Mouse (Mus musculus): ENCODE measurements around the gene Gm28048. TPM values are rescaled to one million over a fixed set of nuclear protein-coding genes. Genes with fewer than 3 reads are reported as not detected.

The Gm28048 gene
- total RNA-seq, 2 experiments from 2014 or later, result 9.5 to 10.4 TPM

GRCm38 (mm10) chr11:22893075-22893474, 88.8 kb downstream of the Gm28048 start:
- no peak for DNase-seq (ENCODE audit: extremely low spot score in 1 of 2, low spot score in 1 of 2)

GRCm38 (mm10) chr11:22892466-22892865, 89.4 kb downstream of the Gm28048 start:
- DNase-seq (ENCODE audit: extremely low spot score in 1 of 2, low spot score in 1 of 2), result no peak

DNA sequence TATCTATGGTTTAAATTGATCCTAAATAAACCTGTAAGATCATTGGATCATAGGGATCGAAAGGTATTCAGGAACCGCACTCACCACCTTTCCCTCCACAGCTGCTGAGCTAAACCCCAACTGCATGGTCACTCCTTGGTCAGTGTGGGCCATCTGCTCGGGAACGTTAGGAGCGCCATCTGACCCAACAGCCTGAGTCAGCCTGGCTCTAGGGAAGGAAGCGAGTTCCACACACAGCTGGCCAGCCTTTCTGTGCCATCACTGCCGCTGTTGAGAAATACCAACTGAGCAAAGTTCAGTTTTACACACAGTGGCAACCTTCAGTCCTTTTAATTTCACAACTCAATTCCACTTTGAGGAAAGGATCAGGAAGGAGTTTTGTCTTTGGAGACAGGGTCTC, 90.0 kb downstream of the Gm28048 start:
- DNase-seq (ENCODE audit: extremely low spot score in 1 of 2, low spot score in 1 of 2), result no peak

DNA sequence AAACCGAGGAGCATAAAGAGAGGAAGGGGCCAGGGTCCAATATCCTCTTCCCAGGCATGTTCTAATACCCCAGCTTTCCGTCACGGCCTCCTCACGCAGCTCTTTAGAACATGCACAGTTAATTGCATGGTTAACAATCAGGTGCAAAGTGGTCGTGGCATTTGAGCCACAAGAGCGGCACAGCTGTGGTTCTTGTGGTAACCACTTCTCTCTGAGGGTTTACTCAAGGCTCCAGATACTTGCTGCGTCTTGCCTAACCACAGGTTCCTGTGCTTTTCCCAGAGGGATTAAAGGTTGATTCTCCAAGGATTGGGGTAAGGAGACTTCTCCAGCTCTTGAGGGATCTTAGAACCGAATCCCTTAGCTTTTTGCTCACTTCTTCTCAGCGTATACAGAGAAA, 90.6 kb downstream of the Gm28048 start:
- DNase-seq (ENCODE audit: extremely low spot score in 1 of 2, low spot score in 1 of 2), result no peak

DNA sequence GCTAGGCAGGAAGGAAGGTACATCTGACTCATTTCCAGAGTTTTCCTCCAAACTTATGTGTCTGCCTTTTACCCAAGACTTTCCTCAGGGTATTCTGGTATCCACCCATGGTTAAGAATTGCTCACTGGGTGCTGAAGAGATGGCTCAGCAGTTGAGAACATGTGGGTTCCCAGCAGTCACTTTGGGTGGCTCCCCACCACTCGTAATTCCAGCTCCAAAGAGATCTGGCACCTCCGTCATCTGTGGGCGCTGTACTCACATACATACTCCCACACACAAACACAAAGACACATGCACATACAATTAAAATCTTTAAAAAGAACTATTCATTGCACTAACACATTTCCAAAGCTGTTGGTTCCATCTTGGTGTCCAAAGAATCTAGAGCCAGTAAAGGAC, 92.7 kb downstream of the Gm28048 start:
- no peak for DNase-seq (ENCODE audit: extremely low spot score in 1 of 2, low spot score in 1 of 2)

DNA sequence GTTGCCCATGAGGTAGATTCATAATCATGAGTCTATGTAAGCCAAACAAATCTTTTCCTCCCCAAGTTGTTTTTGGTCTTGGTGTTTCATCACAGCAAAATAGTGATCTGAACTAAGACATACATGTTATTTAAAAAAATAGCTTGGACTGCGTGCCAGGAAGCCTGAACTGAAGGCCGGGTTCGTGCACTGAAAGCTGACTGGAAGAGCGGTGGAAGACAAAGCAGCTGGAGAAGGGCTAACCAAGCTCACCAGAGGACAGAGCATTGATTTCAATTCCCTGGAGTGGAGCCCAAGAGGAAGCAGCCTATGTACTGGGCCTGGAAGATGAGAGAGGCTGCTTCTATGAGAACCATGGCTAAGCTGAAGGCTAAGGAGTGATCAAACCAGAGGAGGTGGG, 94.9 kb downstream of the Gm28048 start:
- DNase-seq (ENCODE audit: extremely low spot score in 1 of 2, low spot score in 1 of 2), result no peak

DNA sequence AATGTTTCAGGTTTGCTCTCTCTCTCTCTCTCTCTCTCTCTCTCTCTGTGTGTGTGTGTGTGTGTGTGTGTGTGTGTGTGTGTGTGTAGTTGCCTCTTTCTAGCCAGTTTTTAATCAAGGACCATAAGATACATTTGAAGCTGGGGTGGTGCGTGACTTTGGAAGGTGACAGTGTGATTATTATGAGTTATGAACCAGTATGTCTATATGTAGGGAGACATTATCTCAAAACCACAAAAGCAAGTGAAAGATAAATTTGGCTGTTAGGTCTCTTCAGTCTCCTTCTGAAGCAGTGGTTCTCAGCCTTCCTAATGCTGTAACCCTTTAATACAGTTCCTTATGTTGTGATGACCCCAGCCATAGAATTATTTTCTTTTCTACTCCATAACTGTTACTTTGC, 96.5 kb downstream of the Gm28048 start:
- no peak for DNase-seq (ENCODE audit: extremely low spot score in 1 of 2, low spot score in 1 of 2)

DNA sequence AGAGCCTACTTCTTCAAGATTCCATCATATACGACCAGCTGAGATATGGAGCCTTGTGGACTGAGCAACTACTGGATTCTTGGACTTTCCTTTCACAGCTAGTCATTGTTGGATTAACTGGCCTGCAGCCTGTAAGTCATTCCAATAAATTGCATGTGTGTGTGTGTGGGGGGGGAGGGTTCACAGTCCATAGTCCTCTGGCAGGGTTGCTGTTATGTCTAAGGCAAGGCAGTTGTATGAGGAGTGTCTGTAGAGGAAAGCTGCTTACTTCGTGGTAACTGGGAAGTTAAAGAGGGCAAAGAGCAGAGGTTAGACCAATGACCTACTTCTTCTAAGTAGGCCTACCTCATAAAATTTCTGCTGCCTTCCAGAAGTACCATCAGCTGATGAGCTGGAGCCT, 98.2 kb downstream of the Gm28048 start:
- no peak for DNase-seq (ENCODE audit: extremely low spot score in 1 of 2, low spot score in 1 of 2)

DNA sequence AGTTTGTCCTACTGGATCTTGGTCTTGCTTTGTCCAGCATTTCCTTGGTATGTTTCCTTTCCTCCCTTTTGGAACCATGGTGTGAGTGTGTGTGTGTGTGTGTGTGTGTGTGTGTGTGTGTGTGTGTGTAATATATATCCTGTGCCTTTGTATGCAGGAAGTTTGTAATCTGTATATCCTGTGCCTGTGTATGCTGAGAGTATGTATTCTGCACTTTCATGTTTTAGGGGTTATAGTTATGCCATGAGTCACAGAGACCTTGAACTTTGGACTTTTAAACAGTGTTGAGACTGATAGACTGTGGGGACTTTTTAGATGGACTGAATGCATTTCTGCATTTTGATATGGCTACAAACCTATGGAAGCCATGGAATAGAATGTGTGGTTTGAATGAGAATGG, 99.0 kb downstream of the Gm28048 start:
- no peak for DNase-seq (ENCODE audit: extremely low spot score in 1 of 2, low spot score in 1 of 2)

DNA sequence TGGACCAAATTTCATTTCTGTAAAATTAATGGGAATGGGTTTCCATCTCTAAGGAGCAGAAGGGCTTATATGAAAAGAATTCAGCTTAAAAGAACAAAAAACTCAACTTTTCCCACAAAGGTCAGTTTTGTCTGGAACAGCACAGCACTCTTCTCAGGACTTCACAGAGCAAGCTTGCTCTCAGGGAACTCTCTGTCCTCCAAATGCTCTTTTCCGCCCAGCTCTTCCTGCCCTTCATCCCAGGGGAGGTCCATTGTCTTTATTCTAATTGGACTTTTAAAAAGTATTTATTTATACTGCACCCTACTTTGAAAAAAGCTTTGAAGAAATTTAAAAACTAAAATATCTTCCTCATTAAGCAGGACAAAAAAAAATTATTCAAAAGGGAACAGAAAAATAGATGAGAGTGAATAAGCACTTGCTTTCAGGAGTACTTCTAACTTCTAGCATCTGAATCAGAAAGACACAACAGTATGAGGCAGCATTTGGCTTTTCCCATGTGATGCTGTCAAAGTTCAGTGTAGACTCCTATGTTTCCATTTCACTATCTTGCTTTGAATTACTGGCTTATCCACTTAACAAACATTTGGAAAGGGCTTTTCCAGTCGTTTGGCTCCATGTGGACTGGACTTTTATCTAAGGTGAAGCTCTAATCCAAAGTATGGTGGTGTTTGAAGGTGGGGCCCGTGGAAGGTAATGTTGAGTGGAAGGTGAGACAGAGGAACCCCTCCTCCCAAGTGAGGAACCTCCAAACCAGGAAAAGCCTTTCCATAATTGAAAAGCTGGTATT, 101.3 kb downstream of the Gm28048 start:
- DNase-seq (ENCODE audit: extremely low spot score in 1 of 2, low spot score in 1 of 2), result no peak

DNA sequence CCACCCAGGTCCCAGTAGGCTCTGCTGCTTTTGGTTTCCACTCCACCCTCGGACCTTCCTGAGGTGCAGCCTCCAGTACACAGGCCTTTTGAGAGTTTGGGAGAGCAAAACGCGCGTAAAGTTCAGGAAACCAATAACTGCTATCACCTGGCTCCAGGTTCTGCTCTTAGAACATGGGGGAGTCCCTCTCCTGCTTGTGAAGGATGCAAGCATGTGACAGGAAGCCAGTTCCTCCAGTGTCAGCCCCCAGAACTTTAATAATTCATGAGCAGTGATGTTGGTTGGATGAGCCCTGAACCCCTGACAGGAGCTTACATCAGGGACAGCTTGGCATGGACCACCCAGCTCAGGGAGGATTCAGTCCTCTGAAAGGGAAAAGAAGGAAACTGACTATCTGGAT, 102.2 kb downstream of the Gm28048 start:
- DNase-seq (ENCODE audit: extremely low spot score in 1 of 2, low spot score in 1 of 2), result no peak

DNA sequence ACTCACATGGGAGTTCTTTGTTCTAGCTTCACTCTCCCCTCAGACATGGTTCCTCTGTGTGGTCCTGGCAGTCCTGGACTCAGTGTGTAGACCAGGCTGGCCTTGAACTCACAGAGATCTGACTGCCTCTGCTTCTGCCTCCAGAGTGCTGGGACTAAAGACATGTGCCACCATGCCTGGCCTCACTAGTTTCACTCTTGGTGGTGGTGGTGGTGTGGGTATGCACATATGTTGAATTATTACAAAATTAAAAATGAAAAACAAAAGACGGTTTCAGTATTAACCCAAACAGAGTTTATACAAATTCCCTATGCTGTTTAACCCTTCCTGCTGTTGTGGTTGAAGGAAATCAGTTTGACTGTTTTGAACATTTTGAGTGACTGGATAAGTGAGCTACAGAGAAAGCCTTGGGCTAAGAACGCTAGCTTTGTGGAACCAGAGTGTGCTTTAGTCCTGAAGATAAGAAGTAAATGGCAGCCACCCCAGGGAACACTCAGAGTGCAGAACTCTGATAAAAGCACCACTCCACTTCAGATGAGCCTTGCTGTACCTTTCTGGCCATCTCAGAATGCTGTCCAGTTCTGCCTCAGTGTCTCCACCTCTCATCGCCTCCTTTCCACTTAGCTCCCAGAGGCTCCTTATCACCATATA, 105.1 kb downstream of the Gm28048 start:
- DNase-seq (ENCODE audit: extremely low spot score in 1 of 2, low spot score in 1 of 2), result no peak

DNA sequence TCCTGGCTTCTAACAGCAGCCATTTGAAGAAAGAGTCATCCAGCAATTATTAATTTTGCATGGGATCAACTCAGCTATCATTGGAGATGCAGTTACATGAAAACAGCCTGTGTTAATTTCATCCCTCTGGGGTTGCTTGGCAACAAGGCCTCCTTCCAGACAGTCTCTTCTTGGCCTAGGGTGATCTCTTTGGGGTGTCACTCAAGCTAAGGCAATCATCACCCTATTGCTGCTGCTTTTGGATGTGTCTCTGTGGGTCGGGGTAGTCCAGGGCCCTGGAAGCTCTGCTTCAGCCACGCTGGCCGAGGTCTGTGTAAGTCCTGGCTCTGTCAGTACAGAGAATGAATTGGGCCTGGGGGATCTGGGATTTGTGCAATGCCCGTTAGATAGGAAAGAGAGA, 106.6 kb downstream of the Gm28048 start:
- no peak for DNase-seq (ENCODE audit: extremely low spot score in 1 of 2, low spot score in 1 of 2)

DNA sequence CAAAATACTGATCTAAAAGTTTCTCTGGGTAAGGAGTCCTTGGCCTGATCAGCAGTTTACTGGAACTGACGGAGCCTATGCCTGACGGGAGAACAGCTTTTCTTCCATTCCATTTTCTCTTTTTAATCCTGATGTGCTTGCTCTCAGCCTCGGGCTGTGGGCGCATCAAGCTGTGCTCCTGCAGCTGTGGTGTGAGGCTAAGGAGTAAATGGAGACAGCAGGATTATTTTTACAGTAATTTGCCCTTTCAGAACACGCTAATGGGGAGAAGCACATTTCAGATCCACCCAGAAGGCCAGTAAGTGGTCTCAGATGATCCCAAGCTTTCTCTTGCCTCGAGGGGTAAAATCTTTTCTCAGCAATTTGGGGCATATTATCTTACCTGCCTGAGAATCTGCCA, 107.1 kb downstream of the Gm28048 start:
- DNase-seq (ENCODE audit: extremely low spot score in 1 of 2, low spot score in 1 of 2), result no peak

DNA sequence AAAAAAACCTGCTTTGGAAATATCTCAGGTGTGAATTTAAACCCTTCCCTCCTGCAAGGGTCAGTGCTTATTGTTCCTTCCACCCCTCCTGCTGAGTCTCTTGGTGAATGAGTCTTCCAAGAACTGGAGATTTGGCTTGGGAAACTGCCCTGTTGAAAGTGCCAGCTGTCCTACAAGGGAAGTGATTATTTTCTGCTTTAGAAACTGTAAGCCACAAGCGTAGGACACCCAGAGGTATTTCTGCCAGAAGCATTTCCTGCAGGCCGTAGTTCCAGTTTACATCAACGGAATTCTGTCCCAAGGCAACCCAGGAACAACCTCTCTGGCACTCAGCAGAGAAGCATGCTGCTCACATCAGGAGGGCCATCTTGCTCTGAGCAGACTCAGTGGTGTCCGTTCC, 108.5 kb downstream of the Gm28048 start:
- DNase-seq (ENCODE audit: extremely low spot score in 1 of 2, low spot score in 1 of 2), result no peak

GRCm38 (mm10) chr11:22872307-22872680, 109.6 kb downstream of the Gm28048 start:
- DNase-seq (ENCODE audit: extremely low spot score in 1 of 2, low spot score in 1 of 2), result no peak

DNA sequence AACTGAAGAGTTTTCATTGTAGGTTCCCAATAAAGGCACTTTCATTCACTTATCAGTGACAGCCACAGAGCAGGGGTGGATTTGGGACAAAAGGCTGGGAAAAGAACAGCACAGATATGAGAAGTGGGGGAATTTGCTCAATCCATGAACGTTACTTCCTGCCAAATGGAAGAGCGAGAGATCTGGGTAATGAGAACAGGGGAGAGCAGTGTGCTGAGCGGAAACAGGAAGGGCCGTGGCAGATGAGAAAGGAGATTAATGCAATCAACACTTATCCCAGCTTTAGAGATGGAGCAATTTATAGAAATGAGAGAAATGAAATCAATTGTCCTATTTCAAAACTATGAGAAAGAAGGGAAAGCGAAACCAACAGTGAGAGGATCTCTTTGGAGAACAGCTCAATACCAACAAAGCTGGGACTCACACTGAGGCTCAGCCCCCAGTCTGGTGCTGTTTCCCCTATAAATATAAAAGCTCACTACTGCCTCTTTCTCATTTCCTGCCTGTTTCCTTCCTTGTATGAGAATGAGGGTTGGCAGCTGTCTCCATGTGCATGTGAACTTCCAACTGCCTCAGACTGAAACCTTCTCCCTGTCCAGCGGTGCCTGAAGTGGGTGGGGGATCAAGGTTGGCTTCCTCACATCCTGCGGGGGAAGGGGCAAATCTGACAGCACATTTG, 110.1 kb downstream of the Gm28048 start:
- DNase-seq (ENCODE audit: extremely low spot score in 1 of 2, low spot score in 1 of 2), result no peak

GRCm38 (mm10) chr11:22868582-22868981, 113.3 kb downstream of the Gm28048 start:
- DNase-seq (ENCODE audit: extremely low spot score in 1 of 2, low spot score in 1 of 2), result no peak

DNA sequence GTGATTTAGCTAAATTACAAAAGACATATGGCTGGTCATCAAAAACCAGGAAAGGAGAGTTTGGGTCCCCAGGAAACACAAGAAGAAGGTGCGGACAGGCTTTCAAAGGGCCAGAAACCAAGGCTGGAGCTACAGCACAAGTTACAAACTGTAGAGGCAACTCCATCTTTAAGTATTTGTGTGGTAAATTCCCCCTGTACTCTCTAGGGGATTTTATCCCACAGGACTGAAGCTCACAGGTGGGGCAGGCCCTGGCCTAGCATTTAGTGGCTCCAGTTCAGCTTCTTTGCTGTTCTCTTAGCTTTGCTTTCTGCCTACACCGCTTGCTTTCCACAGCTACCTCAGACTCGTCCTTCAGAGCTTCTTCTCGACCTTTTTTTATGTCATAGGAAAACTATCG, 114.2 kb downstream of the Gm28048 start:
- no peak for DNase-seq (ENCODE audit: extremely low spot score in 1 of 2, low spot score in 1 of 2)

- DNase-seq (ENCODE audit: extremely low spot score in 1 of 2, low spot score in 1 of 2), result no peak
These were observed 116.1 kb downstream of the Gm28048 start for GRCm38 (mm10) chr11:22865635-22866246.

- no peak for DNase-seq (ENCODE audit: extremely low spot score in 1 of 2, low spot score in 1 of 2)
These were observed 117.4 kb downstream of the Gm28048 start for GRCm38 (mm10) chr11:22864305-22865060.
